Mouse (Mus musculus) MEL (cell line): ENCODE data around the gene Dcaf7. TPM values are rescaled to one million over a fixed set of nuclear protein-coding genes. Genes with fewer than 3 reads are reported as not detected.

ENCODE experiments used
- DNase-seq: peaks from one replicate; pipeline ENCODE4 v3.0.0; 2011; ENCODE audit warnings: low read depth, low spot score
- H3K27ac ChIP-seq: 2 replicates; pipeline ENCODE4 v1.5.1; 2012; ENCODE audit warnings: low read depth, mild to moderate bottlenecking, control low read depth, low read length, moderate library complexity; ENCODE audit not compliant: control insufficient read depth
- H3K27me3 ChIP-seq, 2 experiments: fragments of 150-350 bp in 1 of 2; sonication (generic) in 1 of 2; 2 replicates each; pipeline ENCODE4 v1.6.1; 2012; ENCODE audit warnings: low read length in 2 of 2, mild to moderate bottlenecking in 2 of 2, improper control_type of control experiment in 1 of 2, moderate library complexity in 1 of 2; ENCODE audit not compliant: insufficient read depth in 2 of 2, control insufficient read depth in 1 of 2
- H3K36me3 ChIP-seq, 2 experiments: 2 replicates each; pipeline ENCODE4 v1.6.1; 2012 to 2014; ENCODE audit warnings: low read length in 2 of 2, improper control_type of control experiment in 1 of 2, inconsistent platforms in 1 of 2, mild to moderate bottlenecking in 1 of 2; ENCODE audit not compliant: insufficient read depth in 2 of 2, control insufficient read depth in 1 of 2
- H3K4me1 ChIP-seq, 2 experiments: fragments of 150-350 bp in 1 of 2; sonication (generic) in 1 of 2; 2 replicates each; pipeline ENCODE4 v1.6.1; 2012; ENCODE audit warnings: low read length in 2 of 2, improper control_type of control experiment in 1 of 2, mild to moderate bottlenecking in 1 of 2; ENCODE audit not compliant: insufficient read depth in 2 of 2, control insufficient read depth in 1 of 2
- H3K4me3 ChIP-seq, 2 experiments: fragments of 150-350 bp in 1 of 2; sonication (generic) in 1 of 2; 2 replicates each; pipeline ENCODE4 v1.5.1; 2012; ENCODE audit warnings: low read depth in 2 of 2, low read length in 2 of 2, mild to moderate bottlenecking in 2 of 2, moderate library complexity in 2 of 2, control low read depth in 1 of 2, improper control_type of control experiment in 1 of 2; ENCODE audit not compliant: control insufficient read depth in 1 of 2, insufficient read depth in 1 of 2
- H3K79me2 ChIP-seq: 2 replicates; pipeline ENCODE4 v1.6.1; 2012; ENCODE audit warnings: mild to moderate bottlenecking, low read length, moderate library complexity; ENCODE audit not compliant: control insufficient read depth, poor library complexity, insufficient read depth
- H3K9ac ChIP-seq: 2 replicates; pipeline ENCODE4 v1.6.1; 2012; ENCODE audit warnings: low read depth, mild to moderate bottlenecking, control low read depth, low read length, moderate library complexity; ENCODE audit not compliant: control insufficient read depth, poor library complexity, severe bottlenecking
- H3K9me3 ChIP-seq: fragments of 150-350 bp; sonication (generic); replicated peaks from 2 replicates; pipeline ENCODE4 v1.6.1; 2012; ENCODE audit warnings: mild to moderate bottlenecking, low read length, improper control_type of control experiment, moderate library complexity; ENCODE audit not compliant: insufficient read depth
- CHD1 ChIP-seq: IDR thresholded peaks from 2 replicates; pipeline ENCODE4 v1.6.1; 2012; ENCODE audit warnings: low read depth, mild to moderate bottlenecking, inconsistent platforms, low read length, improper control_type of control experiment
- CTCF ChIP-seq, 3 experiments: IDR thresholded peaks in 2 of 3; conservative IDR thresholded peaks in 1 of 3; 2 replicates each; pipeline ENCODE4 v1.5.1; 2011 to 2012; ENCODE audit warnings: low read length in 3 of 3, low read depth in 2 of 3, mild to moderate bottlenecking in 2 of 3, improper control_type of control experiment in 1 of 3, inconsistent platforms in 1 of 3, mixed read lengths in 1 of 3, moderate library complexity in 1 of 3; ENCODE audit not compliant: control insufficient read depth in 1 of 3, insufficient read depth in 1 of 3, poor library complexity in 1 of 3, severe bottlenecking in 1 of 3
- ELF1 ChIP-seq: IDR thresholded peaks from 2 replicates; pipeline ENCODE4 v1.6.1; 2014; ENCODE audit warnings: low read depth, mild to moderate bottlenecking, inconsistent platforms, low read length, improper control_type of control experiment, moderate library complexity
- EP300 ChIP-seq, 2 experiments: IDR thresholded peaks; 2 replicates each; pipeline ENCODE4 v1.6.1; 2011; ENCODE audit warnings: improper control_type of control experiment in 2 of 2, low read length in 2 of 2, low read depth in 1 of 2, mild to moderate bottlenecking in 1 of 2
- ETS1 ChIP-seq: IDR thresholded peaks from 2 replicates; pipeline ENCODE4 v1.6.1; 2012; ENCODE audit warnings: low read depth, mild to moderate bottlenecking, inconsistent platforms, low read length, improper control_type of control experiment, moderate library complexity
- HCFC1 ChIP-seq: IDR thresholded peaks from 2 replicates; pipeline ENCODE4 v1.6.1; 2012; ENCODE audit warnings: low read depth, mild to moderate bottlenecking, inconsistent platforms, low read length, improper control_type of control experiment, moderate library complexity
- JUND ChIP-seq: IDR thresholded peaks from 2 replicates; pipeline ENCODE4 v1.6.1; 2011; ENCODE audit warnings: low read depth, mild to moderate bottlenecking, improper control_type of control experiment, low read length
- KAT2A ChIP-seq: conservative IDR thresholded peaks from 2 replicates; pipeline ENCODE4 v1.6.1; 2012; ENCODE audit warnings: low read depth, low read length, improper control_type of control experiment, inconsistent platforms
- MAZ ChIP-seq: IDR thresholded peaks from 2 replicates; pipeline ENCODE4 v1.6.1; 2012; ENCODE audit warnings: low read depth, mild to moderate bottlenecking, inconsistent platforms, low read length, improper control_type of control experiment
- MXI1 ChIP-seq: IDR thresholded peaks from 2 replicates; pipeline ENCODE4 v1.6.1; 2011; ENCODE audit warnings: mild to moderate bottlenecking, low read depth, low read length, improper control_type of control experiment
- NELFE ChIP-seq: IDR thresholded peaks from 2 replicates; pipeline ENCODE4 v1.6.1; 2011; ENCODE audit warnings: low read depth, low read length, improper control_type of control experiment
- SIN3A ChIP-seq: IDR thresholded peaks from 2 replicates; pipeline ENCODE4 v1.6.1; 2012; ENCODE audit warnings: low read length, improper control_type of control experiment, inconsistent platforms
- USF1 ChIP-seq: IDR thresholded peaks from 2 replicates; pipeline ENCODE4 v1.6.1; 2014; ENCODE audit warnings: low read depth, mild to moderate bottlenecking, inconsistent platforms, low read length, improper control_type of control experiment, moderate library complexity
- USF2 ChIP-seq, 2 experiments: IDR thresholded peaks; 2 replicates each; pipeline ENCODE4 v1.6.1; 2011 to 2012; ENCODE audit warnings: improper control_type of control experiment in 2 of 2, low read length in 2 of 2, borderline replicate concordance in 1 of 2, inconsistent platforms in 1 of 2, low read depth in 1 of 2, mild to moderate bottlenecking in 1 of 2; ENCODE audit not compliant: insufficient read depth in 1 of 2
- ZMIZ1 ChIP-seq: IDR thresholded peaks from 2 replicates; pipeline ENCODE4 v1.6.1; 2012; ENCODE audit warnings: low read depth, mild to moderate bottlenecking, inconsistent platforms, low read length, improper control_type of control experiment, moderate library complexity
- ZNF384 ChIP-seq: IDR thresholded peaks from 2 replicates; pipeline ENCODE4 v1.6.1; 2012; ENCODE audit warnings: low read depth, mild to moderate bottlenecking, inconsistent platforms, low read length, improper control_type of control experiment
- polyA plus RNA-seq, 2 experiments: library from polyadenylated mRNA; stranded (reverse) in 1 of 2; unstranded in 1 of 2; fragments of >175 nt in 1 of 2; fragments of >200 nt in 1 of 2; gene quantifications; 2 replicates each; pipeline versions ENCODE4 v1.2.1 to v1.2.4; 2012; ENCODE audit warnings: low replicate concordance in 2 of 2, low read depth in 1 of 2; ENCODE audit not compliant: insufficient read length in 2 of 2, insufficient read depth in 1 of 2, missing spikeins in 1 of 2
- total RNA-seq: library from RNA; depleted of rRNA; stranded (reverse); fragments of 300-350 nt; gene quantifications from 2 replicates; pipeline ENCODE4 v1.2.3, GENCODE M21; 2012

The Dcaf7 gene
- total and polyA plus RNA-seq, 3 experiments, result 65.5 to 88.2 (median 86.9) TPM

GRCm38 (mm10) chr11:106007821-106008220 lies 28.9 kb upstream of the Dcaf7 start, which contains the start of gene Kcnh6 (continued):
- TF ChIP-seq ZMIZ1 (no peak), CHD1 (no peak), HCFC1 (0 out of 2 replicates have a peak, but pooled peaks have one; percentile 31)

- TF ChIP-seq MAZ, result no peak
- TF ChIP-seq JUND, result no peak
- H3K27ac ChIP-seq, result no peak overlapping the region
- H3K79me2 ChIP-seq, result no peaks in the 10 kb centered on the region
- no peak overlapping the region for H3K9ac ChIP-seq
- no peaks in the 10 kb centered on the region for H3K9me3 ChIP-seq
- no peaks in the 10 kb centered on the region for H3K36me3 ChIP-seq
- H3K4me1 ChIP-seq, result 0 out of 4 replicates have a peak, but pooled peaks cover 0 to 3% of the 10 kb centered on the region in 2 experiments
- DNase-seq, result no peak
- peaks cover 14 to 37% of the 10 kb centered on the region in 2 experiments for H3K27me3 ChIP-seq
- H3K4me3 ChIP-seq, result no peak overlapping the region
Measured at GRCm38 (mm10) chr11:106012711-106013110, 24.0 kb upstream of the Dcaf7 start.

GRCm38 (mm10) chr11:106013556-106014225 lies 23.0 kb upstream of the Dcaf7 start:
- DNase-seq, result no peak
- Histone ChIP-seq H3K27ac (no peak overlapping the region), H3K79me2 (no peaks in the 10 kb centered on the region), H3K9ac (no peak overlapping the region), H3K27me3 (peaks cover 14 to 37% of the 10 kb centered on the region in 2 experiments), H3K4me3 (no peak overlapping the region), H3K36me3 (no peaks in the 10 kb centered on the region), H3K4me1 (no peaks in the 10 kb centered on the region), H3K9me3 (no peaks in the 10 kb centered on the region)
- no peak for TF ChIP-seq CTCF (IDR thresholded peaks at IDR 0.05 in 2 of 3, conservative IDR thresholded peaks at IDR 0.05 in 1 of 3; ENCODE audit: control insufficient read depth in 1 of 3, insufficient read depth in 1 of 3, low read depth in 2 of 3, low read length in 3 of 3, poor library complexity in 1 of 3, severe bottlenecking in 1 of 3)
- no peak for TF ChIP-seq ZNF384
- no peak for TF ChIP-seq EP300 (IDR thresholded peaks at IDR 0.05; ENCODE audit: low read depth in 1 of 2, low read length in 2 of 2)
- TF ChIP-seq HCFC1, result no peak
- TF ChIP-seq ETS1, result no peak
- no peak for TF ChIP-seq ELF1
- TF ChIP-seq NELFE, result no peak
- TF ChIP-seq USF1, result no peak
- TF ChIP-seq ZMIZ1, result no peak
- TF ChIP-seq SIN3A, result no peak
- no peak for TF ChIP-seq JUND
- no peak for TF ChIP-seq MXI1
- TF ChIP-seq USF2 (IDR thresholded peaks at IDR 0.05; ENCODE audit: borderline replicate concordance in 1 of 2, insufficient read depth in 1 of 2, low read depth in 1 of 2, low read length in 2 of 2), result no peak
- TF ChIP-seq KAT2A, result no peak
